Mouse (Mus musculus): ENCODE results near the gene Gm20509.

- TF ChIP-seq CTCF (IDR thresholded peaks at IDR 0.05; ENCODE audit: control insufficient read depth, insufficient read depth, insufficient replicate concordance, low read depth, low read length), result no peak
- TF ChIP-seq POLR2A (IDR thresholded peaks at IDR 0.05; ENCODE audit: control insufficient read depth, low read depth, low read length), result no peak
These were observed at the start of gene Gm20509 for GRCm38 (mm10) chr9:73102181-73102580.
